Mouse (Mus musculus) hindbrain, postnatal 0 days (tissue): ENCODE measurements around the gene Slc16a9. TPM values are rescaled to one million over a fixed set of nuclear protein-coding genes. Genes with fewer than 3 reads are reported as not detected.
A peak's percentile ranks its signal among the peaks of the same experiment; 100 is the strongest.

Source experiments
- ATAC-seq: fragments of 200-750 bp; cut with Nextera tagmentation; 2 replicates; pipeline ENCODE4 v1.8.0; 2017; ENCODE audit warnings: mild to moderate bottlenecking, moderate TSS enrichment, moderate library complexity
- DNase-seq: peaks from one replicate; pipeline ENCODE4 v3.0.0-alpha.2; 2015; ENCODE audit warnings: low spot score
- H3K27ac ChIP-seq: fragments of 300-500 bp; sonication (generic); 2 replicates; pipeline ENCODE4 v1.5.1; 2014; ENCODE audit warnings: mild to moderate bottlenecking
- H3K27me3 ChIP-seq: fragments of 300-500 bp; sonication (generic); 2 replicates; pipeline ENCODE4 v1.6.1; 2014; ENCODE audit warnings: low read length, mixed read lengths; ENCODE audit not compliant: insufficient read depth
- H3K36me3 ChIP-seq: fragments of 300-500 bp; sonication (generic); 2 replicates; pipeline ENCODE4 v1.6.1; 2014; ENCODE audit warnings: low read length, mixed read lengths; ENCODE audit not compliant: insufficient read depth
- H3K4me1 ChIP-seq: fragments of 300-500 bp; sonication (generic); 2 replicates; pipeline ENCODE4 v1.6.1; 2014; ENCODE audit warnings: antibody characterized with exemption, low read length, mixed read lengths; ENCODE audit not compliant: insufficient read depth
- H3K4me2 ChIP-seq: fragments of 300-500 bp; sonication (generic); 2 replicates; pipeline ENCODE4 v1.6.1; 2014; ENCODE audit warnings: low read depth, mild to moderate bottlenecking, low read length, moderate library complexity, mixed read lengths
- H3K4me3 ChIP-seq: fragments of 300-500 bp; sonication (generic); 2 replicates; pipeline ENCODE4 v1.5.1; 2014; ENCODE audit warnings: low read length
- H3K9ac ChIP-seq: fragments of 300-500 bp; sonication (generic); replicated peaks from 2 replicates; pipeline ENCODE4 v1.6.1; 2014; ENCODE audit warnings: mild to moderate bottlenecking, low read length, moderate library complexity, mixed read lengths
- H3K9me3 ChIP-seq: fragments of 300-500 bp; sonication (generic); 2 replicates; pipeline ENCODE4 v1.6.1; 2016; ENCODE audit warnings: low read length, mixed read lengths
- CTCF ChIP-seq: IDR thresholded peaks from 2 replicates; pipeline ENCODE4 v1.5.1; 2016; ENCODE audit warnings: antibody characterized with exemption, control low read depth, low read depth
- WGBS: fragments of 180-500 bp; shearing (Covaris S2); extraction: QIAGEN DNeasy Blood & Tissue Kit; methylation state at CpG from one replicate; pipeline ENCODE4 v1.1.7; 2014; 5-methylcytosine and 5-hydroxymethylcytosine counted together
- polyA plus RNA-seq: library from polyadenylated mRNA; unstranded; fragments of >200 nt; fragmentation: Nextera tagmentation; extraction: Ambion mirVana; gene quantifications from 2 replicates; pipeline ENCODE4 v1.2.1, GENCODE M21; 2015
- total RNA-seq: library from RNA; depleted of rRNA; stranded (reverse); fragments of >200 nt; gene quantifications from 2 replicates; pipeline ENCODE4 v1.2.3, GENCODE M21; 2014

Slc16a9 gene
- total and polyA plus RNA-seq, 2 experiments from 2014 or later, result 4.7 to 11.6 TPM

DNA sequence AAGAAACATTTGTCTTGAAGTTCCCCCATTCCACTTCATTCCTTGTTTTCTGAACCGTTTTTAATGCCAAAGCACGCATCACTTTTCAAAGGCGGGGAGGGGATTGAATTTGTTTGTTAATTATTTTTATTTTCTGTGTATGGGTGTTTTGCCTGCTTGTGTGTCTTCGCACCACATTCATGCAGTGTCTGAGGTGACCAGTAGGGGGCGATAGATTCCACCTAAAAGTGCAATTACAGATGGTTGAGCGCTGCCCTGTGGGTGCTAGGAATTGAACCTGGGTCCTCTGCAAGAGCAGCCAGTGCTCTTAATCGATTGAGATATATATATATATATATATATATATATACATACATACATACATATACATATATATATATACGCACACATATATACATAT is 34.4 kb downstream of the Slc16a9 start:
- Histone ChIP-seq H3K36me3 (no peaks in the 10 kb centered on the region), H3K9ac (no peak overlapping the region), H3K9me3 (no peaks in the 10 kb centered on the region), H3K4me2 (no peak overlapping the region), H3K27me3 (no peaks in the 10 kb centered on the region), H3K4me3 (no peak overlapping the region), H3K4me1 (no peaks in the 10 kb centered on the region), H3K27ac (no peak overlapping the region)
- WGBS, result 75% methylated on average over 8 of the region's 8 CpGs
- ATAC-seq (no peak), DNase-seq (no peak)
- TF ChIP-seq CTCF, result peak; percentile 45

DNA sequence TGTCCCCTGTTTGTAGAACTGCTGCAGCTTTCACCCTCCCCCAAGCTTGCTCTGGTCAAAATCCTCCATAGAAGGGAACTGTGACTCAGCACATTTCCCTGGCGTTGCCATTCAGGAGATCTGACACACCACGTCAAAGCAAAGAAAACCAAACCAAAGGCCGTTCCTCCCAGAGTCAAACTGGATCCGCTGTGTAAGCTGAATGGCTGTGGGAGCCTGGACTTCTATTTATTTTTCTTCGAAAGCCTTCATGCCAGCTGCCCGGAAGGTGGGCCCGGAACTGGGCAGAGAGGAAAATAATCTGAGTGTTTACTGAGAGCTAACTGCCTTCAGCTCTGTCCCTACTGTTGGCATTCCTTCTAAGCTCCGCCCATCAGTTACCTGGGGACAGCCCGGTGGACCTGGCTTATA is 42.9 kb downstream of the Slc16a9 start:
- TF ChIP-seq CTCF, result no peak

DNA sequence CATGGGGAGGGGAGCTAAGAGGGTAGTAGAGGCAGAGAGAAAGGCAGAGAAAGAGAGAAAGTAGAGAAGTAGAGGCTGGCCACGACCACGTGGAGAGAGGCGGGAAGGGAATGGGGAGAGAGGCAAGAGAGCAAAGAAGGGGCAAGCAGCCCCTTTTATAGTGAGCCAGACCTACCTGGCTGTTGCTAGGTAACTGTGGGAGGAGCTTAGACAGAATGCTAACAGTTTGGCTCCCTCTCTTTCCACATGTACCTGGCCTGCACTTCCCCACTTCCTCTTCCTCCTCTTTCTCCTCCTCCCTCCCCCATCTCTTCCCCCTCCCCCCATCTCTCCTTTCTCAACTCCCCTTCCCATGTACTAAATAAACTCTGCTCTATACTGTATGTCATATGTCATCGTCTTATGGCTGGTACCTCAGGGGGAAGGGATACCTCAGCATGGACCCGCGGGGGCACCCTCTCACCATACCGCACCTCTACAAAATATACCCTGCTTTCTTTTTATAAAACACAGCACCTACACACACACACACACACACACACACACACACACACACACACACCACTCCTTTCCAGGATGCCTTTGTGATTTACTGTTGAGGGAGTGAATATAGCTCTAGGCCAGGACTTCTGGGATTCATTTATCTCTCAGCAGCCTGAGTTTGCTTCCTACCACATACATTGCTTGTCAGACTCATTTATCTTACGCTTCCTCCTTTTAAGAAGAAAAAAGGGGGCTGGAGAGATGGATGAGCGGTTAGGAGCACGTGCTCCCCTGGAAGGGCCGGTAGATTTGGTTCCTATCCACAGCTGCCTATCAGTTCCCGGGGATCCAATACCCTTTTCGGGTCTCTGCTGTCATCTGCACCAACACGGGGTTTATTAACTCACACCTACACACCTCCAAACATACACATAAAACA is 43.8 kb downstream of the Slc16a9 start:
- Histone ChIP-seq H3K27ac (no peak overlapping the region), H3K4me3 (no peak overlapping the region), H3K9ac (no peak overlapping the region), H3K36me3 (no peaks in the 10 kb centered on the region), H3K4me2 (no peak overlapping the region), H3K9me3 (no peaks in the 10 kb centered on the region), H3K4me1 (0 out of 2 replicates have a peak, but pooled peaks cover 8% of the 10 kb centered on the region), H3K27me3 (no peaks in the 10 kb centered on the region)
- 67% methylated on average over 14 of the region's 14 CpGs for WGBS
- TF ChIP-seq CTCF, result no peak
- ATAC-seq, result peak; percentile 33; the same call in 1 of the 2 replicates
- no peak for DNase-seq

More for the DNA sequence above, 42.9 kb downstream of the Slc16a9 start:
- no peak overlapping the region for H3K4me3 ChIP-seq
- DNase-seq (peak; percentile 58), ATAC-seq (peak; percentile 36; the same call in 1 of the 2 replicates)
- H3K4me2 ChIP-seq, result no peak overlapping the region
- no peak overlapping the region for H3K9ac ChIP-seq
- no peaks in the 10 kb centered on the region for H3K9me3 ChIP-seq
- WGBS, result 24% methylated on average over 9 of the region's 9 CpGs
- 0 out of 2 replicates have a peak, but pooled peaks cover 8% of the 10 kb centered on the region for H3K4me1 ChIP-seq
- H3K27me3 ChIP-seq, result no peaks in the 10 kb centered on the region
- no peak overlapping the region for H3K27ac ChIP-seq
- no peaks in the 10 kb centered on the region for H3K36me3 ChIP-seq

DNA sequence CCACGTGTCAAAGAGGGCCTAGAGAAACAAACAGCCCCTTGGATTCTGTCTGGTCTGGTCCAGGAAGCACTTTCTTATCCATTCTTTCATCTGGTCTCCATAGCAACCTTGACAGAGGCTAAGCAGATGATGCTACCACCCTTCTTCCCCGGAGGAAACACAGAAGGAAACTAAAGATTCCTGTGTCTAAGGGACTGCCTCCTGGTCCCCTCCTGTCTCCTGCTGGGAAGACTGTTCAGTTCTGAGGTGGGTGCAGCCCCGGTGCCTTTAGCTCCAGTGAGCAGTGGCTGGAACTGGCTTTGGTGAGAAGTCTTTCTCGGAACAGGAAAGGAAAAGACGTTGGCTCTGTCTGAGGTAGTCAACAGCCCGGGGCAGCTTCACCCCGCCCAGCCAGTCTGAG is 47.1 kb downstream of the Slc16a9 start:
- ATAC-seq (no peak), DNase-seq (peak; percentile 51)
- no peak overlapping the region for H3K4me2 ChIP-seq
- H3K27me3 ChIP-seq, result no peaks in the 10 kb centered on the region
- no peaks in the 10 kb centered on the region for H3K9me3 ChIP-seq
- H3K36me3 ChIP-seq, result no peaks in the 10 kb centered on the region
- H3K9ac ChIP-seq, result no peak overlapping the region
- no peak overlapping the region for H3K27ac ChIP-seq
- H3K4me1 ChIP-seq, result 0 out of 2 replicates have a peak, but pooled peaks cover 8% of the 10 kb centered on the region
- TF ChIP-seq CTCF, result no peak
- H3K4me3 ChIP-seq, result no peak overlapping the region
- 25% methylated on average over 7 of the region's 7 CpGs for WGBS

GRCm38 (mm10) chr10:70294094-70294493 is 49.2 kb downstream of the Slc16a9 start:
- no peak for TF ChIP-seq CTCF

GRCm38 (mm10) chr10:70296531-70297366 is 51.8 kb downstream of the Slc16a9 start:
- 6% methylated on average over 19 of the region's 20 CpGs for WGBS
- no peaks in the 10 kb centered on the region for H3K9me3 ChIP-seq
- no peak overlapping the region for H3K9ac ChIP-seq
- no peaks in the 10 kb centered on the region for H3K27me3 ChIP-seq
- H3K4me3 ChIP-seq, result no peak overlapping the region
- DNase-seq (peak; percentile 93), ATAC-seq (peak; percentile 89)
- H3K4me2 ChIP-seq, result peak overlapping the region; percentile 29; the same call in 1 of the 2 replicates
- no peak overlapping the region; the same call in 1 of the 2 replicates for H3K27ac ChIP-seq
- H3K36me3 ChIP-seq, result no peaks in the 10 kb centered on the region
- TF ChIP-seq CTCF, result peak; percentile 94
- H3K4me1 ChIP-seq, result no peaks in the 10 kb centered on the region

More at GRCm38 (mm10) chr10:70294094-70294493, 49.2 kb downstream of the Slc16a9 start:
- no peak overlapping the region for H3K27ac ChIP-seq
- no peak overlapping the region for H3K4me3 ChIP-seq
- no peaks in the 10 kb centered on the region for H3K9me3 ChIP-seq
- no peaks in the 10 kb centered on the region for H3K36me3 ChIP-seq
- no peak for ATAC-seq
- no peak for DNase-seq
- H3K9ac ChIP-seq, result no peak overlapping the region
- WGBS, result 64% methylated on average over 8 of the region's 8 CpGs
- no peaks in the 10 kb centered on the region for H3K4me1 ChIP-seq
- H3K27me3 ChIP-seq, result no peaks in the 10 kb centered on the region
- H3K4me2 ChIP-seq, result no peak overlapping the region
